Mouse (Mus musculus): ENCODE results near the gene Glp1r. TPM values are rescaled to one million over a fixed set of nuclear protein-coding genes. Genes with fewer than 3 reads are reported as not detected.

Gene Glp1r
- not detected for total RNA-seq (2023)

DNA sequence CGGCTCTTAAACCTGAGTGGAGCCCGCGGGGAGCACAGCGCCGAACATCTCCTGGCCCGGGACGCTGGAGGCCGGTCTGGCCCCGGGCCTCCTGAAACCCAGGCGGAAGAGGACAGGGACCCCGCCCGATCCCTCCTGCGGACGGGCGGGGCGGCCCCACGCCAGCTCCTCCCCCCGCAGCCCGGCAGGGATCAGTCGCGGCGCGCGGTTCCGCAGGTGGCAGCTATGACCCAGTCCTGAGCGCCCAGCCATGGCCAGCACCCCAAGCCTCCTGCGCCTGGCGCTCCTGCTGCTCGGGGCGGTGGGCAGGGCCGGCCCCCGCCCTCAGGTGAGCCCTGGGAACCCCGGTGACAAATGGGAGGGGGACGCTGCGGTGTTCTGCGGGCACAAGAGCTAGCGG is at the start of gene Glp1r:
Gene Glp1r (plus strand): TSS at position 191 of the 400 bp plus-strand sequence.

GRCm38 (mm10) chr17:30954340-30954739 is 52.7 kb downstream of the Glp1r start, which contains the start of gene Umodl1:
Gene Umodl1 (plus strand): TSS chr17:30954640.

Other genes with a start within 250 kb of the Glp1r start
- gene Umodl1, start 52.8 kb downstream of the Glp1r start, total RNA-seq (2023) = not detected
- gene Abcg1, start 155.9 kb downstream of the Glp1r start, total RNA-seq (2023) = 124 TPM
- gene Tff3, start 227.8 kb downstream of the Glp1r start, total RNA-seq (2023) = not detected
- not detected for gene Tff2, start 242.5 kb downstream of the Glp1r start, total RNA-seq (2023)

Measured in CD4-positive naive resting alpha-beta T cell, adult 76 days (primary cell).